Mouse (Mus musculus): ENCODE results near the gene Carnmt1. TPM values are rescaled to one million over a fixed set of nuclear protein-coding genes. Genes with fewer than 3 reads are reported as not detected.

Gene Carnmt1
- 10 to 100 TPM; 32.8 to 36.4 TPM for total RNA-seq (2021)
- polyA plus RNA-seq (2012; rRNA removed): 13.0 and 23.3 TPM in 2 replicates
- long read RNA-seq, full-length matches to known transcripts: 41 of 56 reads
- long read RNA-seq, partial matches to known transcripts: 0 of 56 reads
- long read RNA-seq, other reads (novel, unspliced or antisense): 15 of 56 reads

DNA sequence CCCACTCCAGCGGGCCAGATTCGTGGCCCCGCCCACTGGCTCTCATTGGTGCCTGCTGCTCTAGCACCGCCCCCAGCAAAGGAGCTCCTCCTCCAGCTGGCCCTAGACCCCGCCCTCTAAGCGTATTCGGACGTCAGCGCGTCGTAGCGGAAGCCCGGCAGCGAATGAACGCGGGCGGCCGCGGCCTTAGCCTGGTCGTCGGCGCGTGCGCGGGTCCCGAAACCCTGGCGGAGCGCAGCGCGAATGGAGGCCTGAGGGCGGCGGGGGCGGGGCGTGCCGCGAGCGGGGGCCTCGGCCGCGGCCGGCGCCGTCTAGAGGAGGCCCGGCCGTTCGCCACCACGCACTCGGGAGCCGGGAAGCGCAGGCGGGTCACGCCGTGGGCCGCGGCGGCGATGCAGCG, at the start of gene Carnmt1:
Gene Carnmt1, plus strand, starts transcription at position 157 of the 400 bp plus-strand sequence.
- Histone ChIP-seq H3K4me1 (ENCODE audit: control insufficient read depth, insufficient read depth, low read length) (peaks cover 1% of the 10 kb centered on the region; the same call in 1 of the 2 replicates), H3K9ac (ENCODE audit: low read depth, low read length) (peak within 1 kb of the TSS; percentile 73), H3K79me2 (replicated peaks; ENCODE audit: control insufficient read depth, insufficient read depth, low read length) (no peaks in the 10 kb centered on the region; the same call in 1 of the 2 replicates), H3K4me3 (peak within 1 kb of the TSS; percentile 76), H3K27me3 (ENCODE audit: control insufficient read depth, insufficient read depth, low read length) (no peaks in the 10 kb centered on the region), H3K36me3 (ENCODE audit: control insufficient read depth, insufficient read depth, low read length) (peaks cover 11% of the 10 kb centered on the region), H3K27ac (peak within 1 kb of the TSS; percentile 79)
- TF ChIP-seq CTCF (IDR thresholded peaks at IDR 0.05) (peak; percentile 20), POLR2A (IDR thresholded peaks at IDR 0.05; ENCODE audit: insufficient read depth, low read depth, low read length) (peak; percentile 42; the same call in 1 of the 2 replicates), EP300 (IDR thresholded peaks at IDR 0.05; ENCODE audit: insufficient read depth, low read depth, low read length) (no peak)
- intact Hi-C loops (cut with DNase I): loop anchor here (1.0 to 2.0 kb wide), 2 partner anchors 39 to 42 kb away; partner anchors contain the start of genes D030056L22Rik, Nmrk1 and Ostf1
- DNase-seq: peak; percentile 99
- 2% methylated on average over 55 of the region's 58 CpGs for WGBS

GRCm38 (mm10) chr19:18623894-18624293, 46.7 kb upstream of the Carnmt1 start:
- no peak overlapping the region for H3K9ac ChIP-seq (ENCODE audit: low read depth, low read length)
- TF ChIP-seq POLR2A (IDR thresholded peaks at IDR 0.05; ENCODE audit: insufficient read depth, low read depth, low read length): no peak
- TF ChIP-seq EP300 (IDR thresholded peaks at IDR 0.05; ENCODE audit: insufficient read depth, low read depth, low read length): no peak
- TF ChIP-seq CTCF (IDR thresholded peaks at IDR 0.05): no peak
- no peak overlapping the region for H3K4me3 ChIP-seq
- intact Hi-C loops (cut with DNase I): no loop called here
- H3K27me3 ChIP-seq (ENCODE audit: control insufficient read depth, insufficient read depth, low read length): no peaks in the 10 kb centered on the region
- 73% methylated on average over 2 of the region's 2 CpGs for WGBS
- H3K4me1 ChIP-seq (ENCODE audit: control insufficient read depth, insufficient read depth, low read length): peaks cover 21% of the 10 kb centered on the region
- H3K36me3 ChIP-seq (ENCODE audit: control insufficient read depth, insufficient read depth, low read length): peaks cover 2% of the 10 kb centered on the region
- DNase-seq: no peak
- no peak overlapping the region for H3K27ac ChIP-seq
- H3K79me2 ChIP-seq (replicated peaks; ENCODE audit: control insufficient read depth, insufficient read depth, low read length): peaks cover 15% of the 10 kb centered on the region

DNA sequence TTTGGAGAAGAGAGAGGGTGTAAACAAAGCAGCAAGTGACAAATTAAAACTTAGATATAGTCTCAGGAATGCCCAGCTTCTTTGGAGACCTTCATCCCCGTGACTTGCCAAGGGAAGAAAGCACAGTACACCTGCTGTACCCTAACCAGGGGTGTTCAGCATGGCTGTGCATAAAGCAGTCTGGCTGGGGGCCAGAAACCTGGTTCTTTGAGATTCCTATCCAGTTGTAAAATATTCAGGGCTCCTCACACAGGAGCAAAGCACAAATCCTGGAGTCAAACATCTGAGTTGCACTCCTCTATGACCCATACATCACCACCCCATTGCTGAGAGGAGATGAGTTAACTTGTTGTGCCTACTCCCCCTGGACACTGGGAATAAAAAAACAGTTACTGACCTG, 41.0 kb upstream of the Carnmt1 start:
- Histone ChIP-seq H3K79me2 (replicated peaks; ENCODE audit: control insufficient read depth, insufficient read depth, low read length) (peaks cover 7% of the 10 kb centered on the region), H3K4me3 (peak overlapping the region; percentile 67; the same call in 1 of the 2 replicates), H3K9ac (ENCODE audit: low read depth, low read length) (no peak overlapping the region), H3K4me1 (ENCODE audit: control insufficient read depth, insufficient read depth, low read length) (peaks cover 8% of the 10 kb centered on the region), H3K36me3 (ENCODE audit: control insufficient read depth, insufficient read depth, low read length) (peaks cover 11% of the 10 kb centered on the region), H3K27ac (peak overlapping the region; percentile 83), H3K27me3 (ENCODE audit: control insufficient read depth, insufficient read depth, low read length) (no peaks in the 10 kb centered on the region)
- DNase-seq: no peak
- intact Hi-C loops (cut with DNase I): no loop called here
- TF ChIP-seq EP300 (IDR thresholded peaks at IDR 0.05; ENCODE audit: insufficient read depth, low read depth, low read length) (no peak), CTCF (IDR thresholded peaks at IDR 0.05) (no peak), POLR2A (IDR thresholded peaks at IDR 0.05; ENCODE audit: insufficient read depth, low read depth, low read length) (no peak)
- 45% methylated on average over 1 of the region's 1 CpGs for WGBS

GRCm38 (mm10) chr19:18630221-18631119, 40.1 kb upstream of the Carnmt1 start:
- peak in 1 of 2 experiments; percentile 49 for DNase-seq

DNA sequence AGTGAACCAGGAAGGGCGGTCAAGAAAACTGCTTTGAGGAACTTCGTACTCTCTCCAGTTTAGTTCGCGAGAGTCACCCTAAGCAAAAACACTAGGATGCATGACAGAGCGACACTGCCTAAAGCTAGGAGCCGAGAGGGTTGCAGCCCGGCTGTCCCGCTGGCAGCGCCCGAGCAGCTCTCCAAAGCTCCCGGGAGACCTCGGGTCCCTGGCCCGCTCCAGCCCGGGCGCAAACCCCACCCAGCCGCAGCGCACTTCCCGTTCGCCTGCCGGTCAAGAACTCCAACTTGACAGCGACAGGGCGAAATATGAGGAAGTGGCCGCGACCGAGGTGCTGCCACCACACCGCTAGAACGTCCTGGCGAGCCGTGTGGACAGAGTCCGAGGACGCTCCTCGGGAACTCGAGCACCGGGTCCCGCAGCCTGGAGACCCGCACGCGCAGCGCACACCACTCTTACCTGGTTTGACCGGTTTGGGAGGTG, 39.4 kb upstream of the Carnmt1 start:
- intact Hi-C loops (cut with DNase I): loop anchor here (1.0 to 5.0 kb wide), 3 partner anchors 14 to 81 kb away; partner anchors contain the start of genes Carnmt1 and D030056L22Rik
- under 1% methylated on average over 40 of the region's 40 CpGs for WGBS
- TF ChIP-seq EP300 (IDR thresholded peaks at IDR 0.05; ENCODE audit: insufficient read depth, low read depth, low read length): no peak
- peak; percentile 33 for TF ChIP-seq CTCF (IDR thresholded peaks at IDR 0.05)

More at GRCm38 (mm10) chr19:18630221-18631119, 40.1 kb upstream of the Carnmt1 start:
- Histone ChIP-seq H3K27me3 (ENCODE audit: control insufficient read depth, insufficient read depth, low read length) (no peaks in the 10 kb centered on the region), H3K27ac (peak overlapping the region; percentile 83), H3K4me1 (ENCODE audit: control insufficient read depth, insufficient read depth, low read length) (peaks cover 6% of the 10 kb centered on the region), H3K9ac (ENCODE audit: low read depth, low read length) (peak overlapping the region; percentile 94), H3K4me3 (peak overlapping the region; percentile 67), H3K79me2 (replicated peaks; ENCODE audit: control insufficient read depth, insufficient read depth, low read length) (peaks cover 2% of the 10 kb centered on the region), H3K36me3 (ENCODE audit: control insufficient read depth, insufficient read depth, low read length) (peaks cover 9% of the 10 kb centered on the region)
- 7% methylated on average over 17 of the region's 17 CpGs for WGBS
- intact Hi-C loops (cut with DNase I): loop anchor here (1.0 to 5.0 kb wide), 3 partner anchors 14 to 82 kb away; partner anchors contain the start of genes Carnmt1 and D030056L22Rik
- TF ChIP-seq POLR2A (IDR thresholded peaks at IDR 0.05; ENCODE audit: insufficient read depth, low read depth, low read length): no peak
- no peak for TF ChIP-seq EP300 (IDR thresholded peaks at IDR 0.05; ENCODE audit: insufficient read depth, low read depth, low read length)
- TF ChIP-seq CTCF (IDR thresholded peaks at IDR 0.05): no peak

More for the DNA sequence above, 39.4 kb upstream of the Carnmt1 start:
- H3K4me1 ChIP-seq (ENCODE audit: control insufficient read depth, insufficient read depth, low read length): peaks cover 6% of the 10 kb centered on the region
- peak overlapping the region; percentile 67 for H3K4me3 ChIP-seq
- peaks cover 2% of the 10 kb centered on the region for H3K79me2 ChIP-seq (replicated peaks; ENCODE audit: control insufficient read depth, insufficient read depth, low read length)
- peak overlapping the region; percentile 83 for H3K27ac ChIP-seq
- H3K36me3 ChIP-seq (ENCODE audit: control insufficient read depth, insufficient read depth, low read length): peaks cover 9% of the 10 kb centered on the region
- peak; percentile 86 for DNase-seq
- peak overlapping the region; percentile 94 for H3K9ac ChIP-seq (ENCODE audit: low read depth, low read length)
- no peaks in the 10 kb centered on the region for H3K27me3 ChIP-seq (ENCODE audit: control insufficient read depth, insufficient read depth, low read length)
